Mouse (Mus musculus) CH12.LX (cell line): ENCODE data around the gene Bicdl1. TPM values are rescaled to one million over a fixed set of nuclear protein-coding genes. Genes with fewer than 3 reads are reported as not detected.

Experiments used
- DNase-seq: peaks from one replicate; pipeline ENCODE4 v3.0.0-alpha.2; 2013; ENCODE audit errors: extremely low read depth
- H3K27ac ChIP-seq: 2 replicates; pipeline ENCODE4 v1.5.1; 2012; ENCODE audit warnings: low read depth, mild to moderate bottlenecking, control low read depth, moderate library complexity; ENCODE audit not compliant: insufficient read depth
- H3K27me3 ChIP-seq: replicated peaks from 2 replicates; pipeline ENCODE3; 2012; ENCODE audit warnings: inconsistent platforms
- H3K36me3 ChIP-seq, 2 experiments: replicated peaks in 1 of 2; 2 replicates each; pipeline versions ENCODE3 to v1.6.1; 2012; ENCODE audit warnings: inconsistent platforms in 1 of 2, low read length in 1 of 2, mild to moderate bottlenecking in 1 of 2, mixed read lengths in 1 of 2, moderate library complexity in 1 of 2; ENCODE audit not compliant: control insufficient read depth in 1 of 2, insufficient read depth in 1 of 2
- H3K4me1 ChIP-seq, 2 experiments: 2 replicates each; pipeline ENCODE4 v1.6.1; 2012; ENCODE audit warnings: inconsistent platforms in 1 of 2, moderate library complexity in 1 of 2; ENCODE audit not compliant: insufficient read depth in 2 of 2, control insufficient read depth in 1 of 2
- H3K4me2 ChIP-seq: 2 replicates; pipeline ENCODE4 v1.6.1; 2012; ENCODE audit warnings: low read depth, mild to moderate bottlenecking, control low read depth; ENCODE audit not compliant: poor library complexity, insufficient read depth, severe bottlenecking
- H3K4me3 ChIP-seq, 3 experiments: fragments of 150-350 bp in 1 of 3; sonication (generic) in 1 of 3; replicated peaks in 1 of 3; 2 replicates each; pipeline versions ENCODE3 to v1.5.1; 2011 to 2012; ENCODE audit warnings: low read depth in 2 of 3, low read length in 2 of 3, mild to moderate bottlenecking in 2 of 3, moderate library complexity in 2 of 3, control low read depth in 1 of 3, improper control_type of control experiment in 1 of 3, inconsistent platforms in 1 of 3, mixed read lengths in 1 of 3; ENCODE audit not compliant: poor library complexity in 1 of 3
- H3K79me2 ChIP-seq: replicated peaks from 2 replicates; pipeline ENCODE4 v1.6.1; 2012; ENCODE audit warnings: mild to moderate bottlenecking, moderate library complexity; ENCODE audit not compliant: control insufficient read depth, poor library complexity, insufficient read depth, severe bottlenecking; ENCODE audit errors: extremely low read depth
- H3K9ac ChIP-seq: 2 replicates; pipeline ENCODE4 v1.6.1; 2012; ENCODE audit warnings: low read depth, mild to moderate bottlenecking, control low read depth, moderate library complexity; ENCODE audit not compliant: insufficient read depth
- H3K9me3 ChIP-seq: replicated peaks from 2 replicates; pipeline ENCODE3; 2012; ENCODE audit warnings: low read length, inconsistent platforms, mixed read lengths
- BHLHE40 ChIP-seq: IDR thresholded peaks from 2 replicates; pipeline ENCODE4 v1.6.1; 2011; ENCODE audit warnings: mild to moderate bottlenecking, low read depth, low read length, improper control_type of control experiment
- CTCF ChIP-seq, 2 experiments: IDR thresholded peaks in 1 of 2; conservative IDR thresholded peaks in 1 of 2; 2 replicates each; pipeline ENCODE4 v1.5.1; 2011 to 2012; ENCODE audit warnings: low read depth in 2 of 2, low read length in 2 of 2, improper control_type of control experiment in 1 of 2, inconsistent platforms in 1 of 2, mild to moderate bottlenecking in 1 of 2, moderate library complexity in 1 of 2
- E2F4 ChIP-seq: IDR thresholded peaks from 2 replicates; pipeline ENCODE4 v1.6.1; 2011; ENCODE audit warnings: low read depth, low read length, improper control_type of control experiment; ENCODE audit not compliant: insufficient replicate concordance
- EP300 ChIP-seq: IDR thresholded peaks from 2 replicates; pipeline ENCODE4 v1.6.1; 2011; ENCODE audit warnings: low read length, improper control_type of control experiment
- ETS1 ChIP-seq: conservative IDR thresholded peaks from 2 replicates; pipeline ENCODE4 v1.6.1; 2012; ENCODE audit warnings: low read depth, mild to moderate bottlenecking, inconsistent platforms, low read length, improper control_type of control experiment, moderate library complexity
- HCFC1 ChIP-seq: IDR thresholded peaks from 2 replicates; pipeline ENCODE4 v1.6.1; 2012; ENCODE audit warnings: low read depth, mild to moderate bottlenecking, inconsistent platforms, low read length, improper control_type of control experiment
- IRF4 ChIP-seq: IDR thresholded peaks from 2 replicates; pipeline ENCODE4 v1.6.1; 2014; ENCODE audit warnings: low read depth, mild to moderate bottlenecking, inconsistent platforms, low read length, improper control_type of control experiment
- JUN ChIP-seq: IDR thresholded peaks from 2 replicates; pipeline ENCODE4 v1.6.1; 2011; ENCODE audit warnings: low read depth, mild to moderate bottlenecking, low read length, improper control_type of control experiment, moderate library complexity; ENCODE audit not compliant: insufficient read depth
- KAT2A ChIP-seq: IDR thresholded peaks from 2 replicates; pipeline ENCODE4 v1.6.1; 2012; ENCODE audit warnings: low read length, improper control_type of control experiment, inconsistent platforms; ENCODE audit not compliant: insufficient replicate concordance
- MAFK ChIP-seq: IDR thresholded peaks from 2 replicates; pipeline ENCODE4 v1.6.1; 2011; ENCODE audit warnings: low read length, improper control_type of control experiment; ENCODE audit not compliant: insufficient replicate concordance
- MAX ChIP-seq: IDR thresholded peaks from 2 replicates; pipeline ENCODE4 v1.6.1; 2011; ENCODE audit warnings: low read length, improper control_type of control experiment
- MEF2A ChIP-seq: IDR thresholded peaks from 2 replicates; pipeline ENCODE4 v1.6.1; 2014; ENCODE audit warnings: low read depth, mild to moderate bottlenecking, inconsistent platforms, low read length, improper control_type of control experiment, borderline replicate concordance
- MYC ChIP-seq: IDR thresholded peaks from 2 replicates; pipeline ENCODE4 v1.6.1; 2011; ENCODE audit warnings: low read depth, mild to moderate bottlenecking, improper control_type of control experiment, low read length
- NELFE ChIP-seq: IDR thresholded peaks from 2 replicates; pipeline ENCODE4 v1.6.1; 2011; ENCODE audit warnings: low read depth, low read length, improper control_type of control experiment
- POLR2AphosphoS2 ChIP-seq: IDR thresholded peaks from 2 replicates; pipeline ENCODE4 v1.6.1; 2011; ENCODE audit warnings: low read depth, low read length, improper control_type of control experiment
- SMC3 ChIP-seq: IDR thresholded peaks from 2 replicates; pipeline ENCODE4 v1.6.1; 2011; ENCODE audit warnings: low read depth, low read length, improper control_type of control experiment
- TBP ChIP-seq: conservative IDR thresholded peaks from 2 replicates; pipeline ENCODE4 v1.6.1; 2011; ENCODE audit warnings: low read depth, low read length, improper control_type of control experiment
- TCF12 ChIP-seq: IDR thresholded peaks from 2 replicates; pipeline ENCODE4 v1.6.1; 2014; ENCODE audit warnings: low read depth, mild to moderate bottlenecking, inconsistent platforms, low read length, improper control_type of control experiment
- USF2 ChIP-seq: conservative IDR thresholded peaks from 2 replicates; pipeline ENCODE4 v1.6.1; 2011; ENCODE audit warnings: low read depth, low read length, improper control_type of control experiment
- ZMIZ1 ChIP-seq: IDR thresholded peaks from 2 replicates; pipeline ENCODE4 v1.6.1; 2012; ENCODE audit warnings: low read depth, mild to moderate bottlenecking, inconsistent platforms, low read length, improper control_type of control experiment
- ZNF384 ChIP-seq: IDR thresholded peaks from 2 replicates; pipeline ENCODE4 v1.6.1; 2012; ENCODE audit warnings: low read depth, low read length, improper control_type of control experiment, inconsistent platforms
- dilution Hi-C: fragments of 300-500 bp; cut with MboI; formaldehyde crosslinking; loops from 2 replicates; pipeline ENCODE4 v1.14.3; 2020; ENCODE audit warnings: low sequenced_read_pairs; ENCODE audit not compliant: extremely low pct_unique_long_range_greater_than_20kb, extremely low pct_ligation_motif_present
- in situ Hi-C: fragments of 300-500 bp; cut with MboI; formaldehyde crosslinking; loops from 3 replicates; pipeline ENCODE4 v1.14.3; 2019; ENCODE audit warnings: low sequenced_read_pairs, low pct_ligation_motif_present, low pct_unique_long_range_greater_than_20kb, mixed read lengths
- polyA plus RNA-seq: library from polyadenylated mRNA; unstranded; fragments of >175 nt; gene quantifications from 2 replicates; pipeline ENCODE4 v1.2.1, GENCODE M21; 2012; ENCODE audit warnings: low read depth; ENCODE audit not compliant: insufficient read length
- total RNA-seq, 2 experiments: library from RNA; depleted of rRNA; stranded (reverse); fragments of 300-350 nt in 1 of 2; fragments of >200 nt in 1 of 2; gene quantifications; 2 replicates each; pipeline ENCODE4 v1.2.3; 2012 to 2014

The Bicdl1 gene
- total and polyA plus RNA-seq, 3 experiments = 1.9 to 3.5 (median 2.3) TPM

DNA sequence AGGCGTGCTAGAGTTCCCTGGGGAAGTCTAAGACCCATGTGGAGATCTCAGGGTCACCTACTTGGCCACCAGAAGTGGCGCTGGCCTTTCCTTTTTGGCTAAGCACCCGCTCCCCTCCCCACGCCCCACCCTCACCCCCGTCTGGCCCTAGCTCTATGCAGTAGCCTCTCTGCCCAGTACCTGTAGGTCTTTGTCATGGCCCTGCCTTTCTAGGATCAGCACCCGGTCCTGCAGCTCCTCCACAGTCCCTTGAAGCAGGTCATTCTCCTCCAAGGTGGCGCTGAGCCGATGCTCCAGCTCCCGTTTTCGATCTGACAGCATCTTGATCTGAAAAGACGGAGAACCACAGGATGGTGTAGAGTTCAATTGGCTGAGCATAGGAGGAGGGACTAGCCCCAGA lies 61.4 kb downstream of the Bicdl1 start:
- no peaks in the 10 kb centered on the region for H3K4me1 ChIP-seq
- H3K9me3 ChIP-seq = peaks cover 5% of the 10 kb centered on the region
- H3K27ac ChIP-seq = no peak overlapping the region
- DNase-seq = no peak
- no peak overlapping the region for H3K9ac ChIP-seq
- H3K4me2 ChIP-seq = no peak overlapping the region
- dilution Hi-C loops = no loop called here
- TF ChIP-seq ETS1 (no peak), KAT2A (no peak), MAFK (no peak), HCFC1 (no peak), MAX (no peak), E2F4 (no peak), NELFE (no peak), JUN (no peak), ZMIZ1 (no peak), ZNF384 (no peak), MEF2A (no peak), TBP (no peak)
- H3K36me3 ChIP-seq = no peaks in the 10 kb centered on the region
- in situ Hi-C loops = no loop called here
- peaks cover 6% of the 10 kb centered on the region for H3K27me3 ChIP-seq
- H3K79me2 ChIP-seq = no peaks in the 10 kb centered on the region
- no peak overlapping the region for H3K4me3 ChIP-seq

DNA sequence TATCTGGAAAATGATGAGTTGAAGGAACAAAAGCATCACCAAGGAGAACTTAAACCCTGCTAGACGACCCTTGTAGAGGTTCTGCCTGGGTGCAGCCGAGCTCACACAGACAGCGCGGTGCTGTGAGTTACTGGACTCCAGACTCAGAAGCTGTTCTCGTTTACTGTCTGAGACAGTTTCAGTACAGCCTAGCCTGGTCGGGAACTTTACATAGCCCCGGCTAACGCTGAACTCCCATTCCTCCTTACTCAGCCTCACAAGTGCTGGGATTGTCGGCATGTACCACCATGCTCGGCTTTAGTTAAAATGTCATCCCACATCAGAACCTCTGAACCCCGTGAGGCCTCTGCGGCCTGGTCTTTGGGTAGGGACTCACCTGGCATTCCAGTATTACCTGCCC lies 62.4 kb downstream of the Bicdl1 start:
- no peak for DNase-seq
- no peaks in the 10 kb centered on the region for H3K79me2 ChIP-seq
- dilution Hi-C loops = no loop called here
- no peak overlapping the region for H3K9ac ChIP-seq
- no peaks in the 10 kb centered on the region for H3K4me1 ChIP-seq
- in situ Hi-C loops = no loop called here
- no peak overlapping the region for H3K4me3 ChIP-seq
- no peak for TF ChIP-seq POLR2AphosphoS2
- TF ChIP-seq, all 38 proteins: peak for 0
- H3K27ac ChIP-seq = no peak overlapping the region
- H3K27me3 ChIP-seq = peaks cover 6% of the 10 kb centered on the region
- H3K36me3 ChIP-seq = no peaks in the 10 kb centered on the region
- no peak overlapping the region for H3K4me2 ChIP-seq
- H3K9me3 ChIP-seq = peaks cover 7% of the 10 kb centered on the region

DNA sequence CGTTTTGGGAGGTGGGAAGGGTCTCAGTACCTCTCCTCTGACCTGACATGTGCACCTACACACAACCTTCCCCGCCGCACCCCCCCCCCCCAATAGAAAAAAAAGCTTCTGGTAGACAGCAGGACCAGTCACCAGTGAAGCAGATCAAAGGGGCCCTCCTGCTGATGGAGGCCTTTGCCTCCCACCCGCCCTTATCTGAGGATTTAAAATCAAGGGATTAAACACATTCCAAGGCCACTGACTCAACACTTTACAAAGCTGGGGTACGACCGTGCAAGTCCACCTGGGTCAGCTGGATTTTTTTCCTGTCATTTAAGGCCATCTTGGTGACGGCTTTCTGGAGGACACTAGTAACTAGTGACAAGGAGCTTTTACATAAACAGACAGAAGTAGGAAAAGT lies 63.5 kb downstream of the Bicdl1 start:
- Histone ChIP-seq H3K4me2 (no peak overlapping the region), H3K4me3 (no peak overlapping the region), H3K79me2 (no peaks in the 10 kb centered on the region), H3K36me3 (no peaks in the 10 kb centered on the region)
- no peak for DNase-seq
- TF ChIP-seq JUN (no peak), EP300 (no peak), SMC3 (no peak), MYC (no peak), CTCF (conservative IDR thresholded peaks at IDR 0.05 in 1 of 2, IDR thresholded peaks at IDR 0.05 in 1 of 2; ENCODE audit: low read depth in 2 of 2, low read length in 2 of 2) (no peak), BHLHE40 (no peak), USF2 (no peak), IRF4 (no peak), NELFE (no peak), ETS1 (no peak), MAX (no peak), MAFK (no peak), TCF12 (no peak)
- TF ChIP-seq, all 38 proteins: peak for 0
- peaks cover 6% of the 10 kb centered on the region for H3K27me3 ChIP-seq
- dilution Hi-C loops (no loop called here), in situ Hi-C loops (no loop called here)
- no peak overlapping the region for H3K9ac ChIP-seq
- H3K4me1 ChIP-seq = no peaks in the 10 kb centered on the region
- no peak overlapping the region for H3K27ac ChIP-seq
- H3K9me3 ChIP-seq = peaks cover 7% of the 10 kb centered on the region
